Mouse (Mus musculus) liver, embryonic 13.5 days (tissue): ENCODE data around the gene Bod1. TPM values are rescaled to one million over a fixed set of nuclear protein-coding genes. Genes with fewer than 3 reads are reported as not detected.

Source experiments
- ATAC-seq: fragments of 200-750 bp; cut with Nextera tagmentation; 2 replicates; pipeline ENCODE4 v1.8.0; 2017; ENCODE audit warnings: low read depth, mild to moderate bottlenecking, moderate number of reproducible peaks, moderate library complexity
- DNase-seq: peaks from one replicate; pipeline ENCODE4 v3.0.0; 2022
- H3K27ac ChIP-seq: fragments of 300-500 bp; sonication (generic); 2 replicates; pipeline ENCODE4 v1.5.1; 2015; ENCODE audit warnings: moderate library complexity, mild to moderate bottlenecking, inconsistent platforms
- H3K27me3 ChIP-seq: fragments of 300-500 bp; sonication (generic); 2 replicates; pipeline ENCODE4 v1.6.1; 2015; ENCODE audit warnings: mild to moderate bottlenecking, inconsistent platforms
- H3K36me3 ChIP-seq: fragments of 300-500 bp; sonication (generic); 2 replicates; pipeline ENCODE4 v1.6.1; 2015; ENCODE audit warnings: mild to moderate bottlenecking, inconsistent platforms
- H3K4me1 ChIP-seq: fragments of 300-500 bp; sonication (generic); replicated peaks from 2 replicates; pipeline ENCODE4 v1.6.1; 2015; ENCODE audit warnings: inconsistent platforms
- H3K4me2 ChIP-seq: fragments of 300-500 bp; sonication (generic); 2 replicates; pipeline ENCODE4 v1.6.1; 2015; ENCODE audit warnings: inconsistent platforms, mild to moderate bottlenecking, moderate library complexity
- H3K4me3 ChIP-seq: fragments of 300-500 bp; sonication (generic); replicated peaks from 2 replicates; pipeline ENCODE4 v1.5.1; 2015; ENCODE audit warnings: mild to moderate bottlenecking, inconsistent platforms
- H3K9ac ChIP-seq: fragments of 300-500 bp; sonication (generic); 2 replicates; pipeline ENCODE4 v1.6.1; 2015; ENCODE audit warnings: mild to moderate bottlenecking, inconsistent platforms
- H3K9me3 ChIP-seq: fragments of 300-500 bp; sonication (generic); replicated peaks from 2 replicates; pipeline ENCODE4 v1.6.1; 2016; ENCODE audit warnings: inconsistent platforms
- WGBS: fragments of 180-500 bp; shearing (Covaris S2); methylation state at CpG from one replicate; pipeline ENCODE4 v1.1.7; 2015; ENCODE audit not compliant: insufficient replicate concordance; 5-methylcytosine and 5-hydroxymethylcytosine counted together
- polyA plus RNA-seq: library from polyadenylated mRNA; unstranded; fragments of >200 nt; fragmentation: Nextera tagmentation; extraction: Ambion mirVana; gene quantifications from 2 replicates; pipeline ENCODE4 v1.2.1, GENCODE M21; 2015

Gene Bod1
- polyA plus RNA-seq, 1 experiment from 2014 or later: 15.8 TPM

DNA sequence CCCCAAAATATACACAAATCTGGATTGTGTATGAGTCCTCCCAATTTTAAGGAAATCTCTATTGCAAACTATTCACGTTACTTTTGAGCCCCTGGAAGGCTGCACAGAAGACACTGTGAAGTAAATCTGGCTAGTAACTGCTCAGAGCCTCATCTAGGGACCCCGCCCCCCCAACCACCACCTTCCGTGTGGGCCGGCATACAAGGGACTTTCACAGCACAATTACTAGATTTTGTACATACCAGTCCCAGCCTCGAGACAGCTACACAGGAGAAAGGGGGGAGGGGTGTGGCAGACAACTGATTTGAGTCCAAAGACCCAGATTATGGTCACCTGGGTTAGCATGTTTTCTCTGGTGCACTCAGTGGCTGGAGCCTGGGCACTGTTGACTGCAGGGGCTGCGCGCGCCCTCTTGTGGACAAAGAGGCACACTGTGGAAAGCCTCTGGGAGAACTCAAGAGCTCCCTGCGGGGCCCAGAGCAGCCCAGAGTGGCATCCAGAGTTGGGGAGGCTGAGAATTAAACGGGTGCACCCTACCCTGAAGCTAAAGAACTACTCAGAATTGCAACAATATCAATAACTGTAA is 33.8 kb downstream of the Bod1 start:
- Histone ChIP-seq H3K4me2 (no peak overlapping the region), H3K27me3 (no peaks in the 10 kb centered on the region), H3K4me1 (no peaks in the 10 kb centered on the region), H3K9me3 (no peaks in the 10 kb centered on the region), H3K27ac (no peak overlapping the region), H3K36me3 (no peaks in the 10 kb centered on the region), H3K9ac (no peak overlapping the region), H3K4me3 (no peak overlapping the region)
- DNase-seq: peak; percentile 31
- no peak for ATAC-seq
- 26% methylated on average over 10 of the region's 10 CpGs for WGBS

DNA sequence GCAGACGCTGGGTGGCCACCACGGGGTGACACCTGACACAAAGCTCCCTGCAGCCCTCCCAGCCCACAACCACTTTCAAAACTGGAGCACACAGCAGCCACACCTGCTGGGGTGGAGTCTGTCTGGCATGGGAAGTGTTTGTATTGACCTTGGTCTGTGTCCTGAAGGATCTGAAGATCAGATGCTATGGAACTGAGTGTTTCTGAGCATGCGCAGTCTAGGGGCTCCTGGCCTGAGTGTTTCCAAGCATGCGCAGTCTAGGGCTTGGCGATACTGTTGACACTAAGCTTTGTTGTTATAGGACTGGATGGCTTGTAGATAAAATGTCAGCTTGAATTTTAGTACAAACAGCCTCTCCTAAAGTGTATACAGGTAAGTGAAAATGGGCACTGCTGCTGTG is 43.0 kb downstream of the Bod1 start:
- DNase-seq (no peak), ATAC-seq (no peak)
- Histone ChIP-seq H3K4me2 (no peak overlapping the region), H3K36me3 (no peaks in the 10 kb centered on the region), H3K27ac (no peak overlapping the region), H3K4me3 (no peak overlapping the region), H3K9me3 (no peaks in the 10 kb centered on the region), H3K4me1 (no peaks in the 10 kb centered on the region), H3K27me3 (no peaks in the 10 kb centered on the region), H3K9ac (no peak overlapping the region)
- WGBS: 67% methylated on average over 5 of the region's 5 CpGs

DNA sequence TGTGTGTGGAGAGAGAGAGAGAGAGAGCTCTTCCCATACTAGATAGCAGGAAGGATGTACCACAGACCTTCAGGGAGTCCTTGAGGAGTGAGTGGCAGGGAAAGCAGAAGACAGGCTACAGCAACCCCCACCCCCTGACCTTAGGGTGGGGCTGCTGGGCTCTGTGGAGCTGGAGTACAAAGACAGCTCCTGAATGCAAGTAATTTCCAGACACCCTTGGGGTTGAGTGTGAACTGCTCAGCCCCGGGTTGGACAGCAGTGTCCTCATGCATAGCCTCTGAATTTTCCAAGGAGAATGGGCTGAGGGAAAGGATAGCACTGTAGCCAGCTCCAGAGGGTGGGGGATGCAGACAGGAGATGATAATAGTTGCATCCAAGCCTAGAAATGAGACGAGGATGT is 50.9 kb downstream of the Bod1 start:
- Histone ChIP-seq H3K9ac (no peak overlapping the region), H3K4me2 (no peak overlapping the region), H3K4me3 (no peak overlapping the region), H3K27me3 (no peaks in the 10 kb centered on the region), H3K9me3 (no peaks in the 10 kb centered on the region), H3K27ac (no peak overlapping the region), H3K36me3 (no peaks in the 10 kb centered on the region), H3K4me1 (no peaks in the 10 kb centered on the region)
- no peak for ATAC-seq
- WGBS: 53% methylated on average over 2 of the region's 2 CpGs
- DNase-seq: no peak

DNA sequence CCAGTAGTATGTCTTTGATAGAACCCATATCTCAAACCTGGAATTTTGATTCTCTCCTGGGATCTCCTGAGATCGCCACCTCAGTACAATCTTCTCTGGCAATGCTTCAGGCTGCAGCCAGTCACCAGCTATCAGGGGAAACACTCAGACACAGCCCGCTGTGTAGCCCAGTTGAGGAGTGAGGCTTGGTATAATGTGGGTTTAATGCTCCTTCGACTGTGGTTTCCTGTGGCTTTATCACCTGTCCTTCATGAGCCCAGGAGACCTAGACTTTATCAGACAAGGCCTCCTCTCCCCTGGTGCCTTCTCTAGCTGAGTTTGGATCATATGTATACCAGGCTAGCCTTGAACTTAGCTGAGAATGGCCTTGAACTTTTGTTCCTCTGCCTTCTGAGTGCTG is 53.9 kb downstream of the Bod1 start:
- no peaks in the 10 kb centered on the region for H3K36me3 ChIP-seq
- no peaks in the 10 kb centered on the region for H3K27me3 ChIP-seq
- no peak overlapping the region for H3K4me3 ChIP-seq
- H3K4me1 ChIP-seq: no peaks in the 10 kb centered on the region
- no peaks in the 10 kb centered on the region for H3K9me3 ChIP-seq
- ATAC-seq: no peak
- whole genome bisulfite sequencing: 14% methylated on average over 3 of the region's 3 CpGs
- no peak overlapping the region for H3K9ac ChIP-seq
- no peak overlapping the region for H3K27ac ChIP-seq
- H3K4me2 ChIP-seq: no peak overlapping the region
- no peak for DNase-seq

DNA sequence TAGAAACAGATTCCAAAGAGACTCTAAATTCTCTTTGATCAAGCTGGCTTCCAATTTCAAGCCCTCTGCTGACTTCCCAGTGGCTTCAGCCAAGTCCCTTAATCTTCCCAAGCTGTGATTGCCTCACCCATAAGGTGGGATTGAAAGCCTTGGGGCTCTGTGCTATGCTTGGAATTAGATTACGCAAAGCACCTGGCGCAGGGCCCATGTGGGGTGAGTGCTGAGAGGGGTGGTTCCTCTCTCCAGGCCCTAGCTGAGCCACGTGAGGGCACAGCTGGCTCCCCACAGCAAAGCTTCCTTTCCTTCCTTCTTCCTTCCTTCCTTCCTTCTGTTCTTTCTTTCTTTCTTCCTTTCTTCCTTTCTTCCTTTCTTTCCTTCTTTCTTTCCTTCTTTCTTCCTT is 54.4 kb downstream of the Bod1 start:
- 49% methylated on average over 3 of the region's 3 CpGs for WGBS
- Histone ChIP-seq H3K27ac (no peak overlapping the region), H3K4me1 (no peaks in the 10 kb centered on the region), H3K36me3 (no peaks in the 10 kb centered on the region), H3K9me3 (no peaks in the 10 kb centered on the region), H3K4me3 (no peak overlapping the region), H3K9ac (no peak overlapping the region), H3K4me2 (no peak overlapping the region), H3K27me3 (no peaks in the 10 kb centered on the region)
- DNase-seq (no peak), ATAC-seq (no peak)

DNA sequence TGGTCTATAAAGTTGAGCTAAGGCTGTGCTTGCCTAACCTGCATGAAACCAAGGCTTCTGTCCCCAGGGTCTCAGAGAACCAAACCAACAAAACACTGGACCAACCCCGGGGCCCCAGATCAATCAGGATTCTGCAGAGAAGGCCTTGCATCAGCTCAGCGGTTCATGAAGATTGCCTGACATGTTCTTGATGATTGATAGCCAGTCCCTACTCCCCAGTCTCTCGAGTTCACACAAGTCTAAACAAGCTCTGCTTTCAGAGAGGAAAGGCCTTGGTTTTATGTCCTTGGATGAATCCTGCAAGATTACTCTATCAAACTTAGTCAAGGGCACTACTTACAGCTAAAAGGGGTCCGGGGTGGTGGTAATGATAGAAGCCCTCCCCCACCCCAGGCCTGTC is 55.0 kb downstream of the Bod1 start:
- no peak overlapping the region for H3K4me2 ChIP-seq
- H3K9ac ChIP-seq: no peak overlapping the region
- 45% methylated on average over 4 of the region's 4 CpGs for WGBS
- H3K4me1 ChIP-seq: no peaks in the 10 kb centered on the region
- no peaks in the 10 kb centered on the region for H3K9me3 ChIP-seq
- no peak overlapping the region for H3K4me3 ChIP-seq
- no peaks in the 10 kb centered on the region for H3K27me3 ChIP-seq
- ATAC-seq (no peak), DNase-seq (no peak)
- H3K27ac ChIP-seq: no peak overlapping the region
- H3K36me3 ChIP-seq: no peaks in the 10 kb centered on the region

Other genes with a start within 250 kb of the Bod1 start
- 14.3 and 21.6 TPM in 2 replicates for gene Cpeb4, start 200.3 kb upstream of the Bod1 start, polyA plus RNA-seq